Mouse (Mus musculus) kidney, embryonic 14.5 days (tissue): Measurements from ENCODE around the gene Efemp2. TPM values are rescaled to one million over a fixed set of nuclear protein-coding genes. Genes with fewer than 3 reads are reported as not detected.

Experiments
- ATAC-seq: fragments of 200-750 bp; cut with Nextera tagmentation; 2 replicates; pipeline ENCODE4 v1.8.0; 2017; ENCODE audit warnings: moderate number of reproducible peaks, mild to moderate bottlenecking, moderate TSS enrichment, moderate library complexity; ENCODE audit not compliant: low FRiP score, low TSS enrichment
- H3K27ac ChIP-seq: fragments of 300-500 bp; sonication (generic); 2 replicates; pipeline ENCODE4 v1.5.1; 2014; ENCODE audit warnings: low read depth, mild to moderate bottlenecking, low read length, moderate library complexity, mixed read lengths
- H3K27me3 ChIP-seq: fragments of 300-500 bp; sonication (generic); 2 replicates; pipeline ENCODE4 v1.6.1; 2014; ENCODE audit warnings: mild to moderate bottlenecking, low read length; ENCODE audit not compliant: control insufficient read depth, insufficient read depth
- H3K36me3 ChIP-seq: fragments of 300-500 bp; sonication (generic); 2 replicates; pipeline ENCODE4 v1.6.1; 2014; ENCODE audit warnings: low read length, mixed read lengths; ENCODE audit not compliant: control insufficient read depth, insufficient read depth
- H3K4me1 ChIP-seq: fragments of 300-500 bp; sonication (generic); 2 replicates; pipeline ENCODE4 v1.6.1; 2014; ENCODE audit warnings: low read length, mixed read lengths; ENCODE audit not compliant: control insufficient read depth, insufficient read depth
- H3K4me2 ChIP-seq: fragments of 300-500 bp; sonication (generic); replicated peaks from 2 replicates; pipeline ENCODE4 v1.6.1; 2014; ENCODE audit warnings: low read depth, mild to moderate bottlenecking, low read length
- H3K4me3 ChIP-seq: fragments of 300-500 bp; sonication (generic); 2 replicates; pipeline ENCODE4 v1.5.1; 2014; ENCODE audit warnings: mild to moderate bottlenecking, low read length
- H3K9ac ChIP-seq: fragments of 300-500 bp; sonication (generic); 2 replicates; pipeline ENCODE4 v1.6.1; 2014; ENCODE audit warnings: low read depth, mild to moderate bottlenecking, low read length, moderate library complexity
- H3K9me3 ChIP-seq: fragments of 300-500 bp; sonication (generic); 2 replicates; pipeline ENCODE4 v1.6.1; 2016; ENCODE audit warnings: low read length; ENCODE audit not compliant: control insufficient read depth
- WGBS: fragments of 180-500 bp; shearing (Covaris S2); extraction: QIAGEN DNeasy Blood & Tissue Kit; methylation state at CpG from one replicate; pipeline ENCODE4 v1.1.7; 2014; 5-methylcytosine and 5-hydroxymethylcytosine counted together
- polyA plus RNA-seq: library from polyadenylated mRNA; unstranded; fragments of >200 nt; fragmentation: Nextera tagmentation; extraction: Ambion mirVana; gene quantifications from 2 replicates; pipeline ENCODE4 v1.2.1, GENCODE M21; 2014

The Efemp2 gene
- polyA plus RNA-seq, 1 experiment from 2014 or later = 139 TPM

DNA sequence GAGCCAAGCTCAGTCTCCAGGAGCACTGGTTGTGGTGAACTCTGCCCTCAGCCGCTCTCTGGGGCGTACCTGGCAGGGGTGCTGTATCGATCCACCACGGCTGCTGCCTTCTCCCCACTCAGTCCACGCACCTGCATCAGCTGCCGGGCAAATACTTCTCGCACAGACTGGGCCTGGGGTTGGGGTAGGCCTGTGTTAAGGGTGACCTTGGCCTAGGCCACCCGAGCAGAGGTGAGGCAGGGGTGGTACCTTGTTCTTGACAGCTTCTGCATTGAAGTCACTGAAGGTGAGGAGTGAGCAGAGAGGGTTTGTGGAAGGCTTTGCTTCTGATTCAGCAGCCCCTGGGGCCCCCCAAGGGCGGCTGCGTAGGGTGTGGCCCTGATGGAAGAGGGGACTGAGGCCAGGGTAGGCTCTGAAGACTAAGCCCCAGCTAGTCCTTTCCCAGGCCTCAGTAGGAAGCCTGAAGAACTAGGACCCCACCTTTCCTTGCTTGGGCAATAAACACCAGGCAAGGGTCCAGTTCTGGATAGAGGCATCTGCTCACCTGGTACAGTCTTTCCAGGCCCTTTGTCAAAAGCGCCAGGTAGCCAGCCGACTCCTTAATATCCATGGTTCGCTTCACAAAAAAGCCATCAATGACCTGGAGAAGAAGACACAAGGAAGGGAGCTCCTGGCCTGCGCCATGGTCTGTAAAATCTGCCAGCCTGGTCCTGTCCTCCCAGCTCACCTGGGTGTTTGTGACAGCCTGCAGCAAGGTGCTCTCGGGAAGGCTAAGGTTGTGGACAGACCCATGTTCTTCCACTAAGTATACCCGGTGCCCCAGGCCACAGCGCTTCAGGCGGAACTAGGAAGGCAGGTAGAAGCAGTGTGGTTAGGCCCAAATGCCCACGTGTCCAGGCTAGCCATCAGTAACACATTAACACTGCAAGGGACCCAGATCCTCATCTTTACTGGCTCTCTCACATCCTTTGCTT, 9.9 kb downstream of the Efemp2 start:
- Histone ChIP-seq H3K4me1 (peaks cover 9% of the 10 kb centered on the region; the same call in 1 of the 2 replicates), H3K9ac (no peak overlapping the region), H3K36me3 (peaks cover 73% of the 10 kb centered on the region), H3K9me3 (no peaks in the 10 kb centered on the region), H3K4me3 (no peak overlapping the region), H3K4me2 (no peak overlapping the region), H3K27ac (no peak overlapping the region), H3K27me3 (no peaks in the 10 kb centered on the region)
- no peak for ATAC-seq
- WGBS = 91% methylated on average over 19 of the region's 19 CpGs

- no peak overlapping the region for H3K27ac ChIP-seq
- ATAC-seq = no peak
- H3K4me1 ChIP-seq = peaks cover 9% of the 10 kb centered on the region; the same call in 1 of the 2 replicates
- H3K4me2 ChIP-seq = no peak overlapping the region
- H3K9ac ChIP-seq = no peak overlapping the region
- H3K9me3 ChIP-seq = no peaks in the 10 kb centered on the region
- no peaks in the 10 kb centered on the region for H3K27me3 ChIP-seq
- 87% methylated on average over 5 of the region's 5 CpGs for WGBS
- no peak overlapping the region for H3K4me3 ChIP-seq
- peaks cover 65% of the 10 kb centered on the region for H3K36me3 ChIP-seq
Measured at GRCm38 (mm10) chr19:5484496-5484895, 10.7 kb downstream of the Efemp2 start.

DNA sequence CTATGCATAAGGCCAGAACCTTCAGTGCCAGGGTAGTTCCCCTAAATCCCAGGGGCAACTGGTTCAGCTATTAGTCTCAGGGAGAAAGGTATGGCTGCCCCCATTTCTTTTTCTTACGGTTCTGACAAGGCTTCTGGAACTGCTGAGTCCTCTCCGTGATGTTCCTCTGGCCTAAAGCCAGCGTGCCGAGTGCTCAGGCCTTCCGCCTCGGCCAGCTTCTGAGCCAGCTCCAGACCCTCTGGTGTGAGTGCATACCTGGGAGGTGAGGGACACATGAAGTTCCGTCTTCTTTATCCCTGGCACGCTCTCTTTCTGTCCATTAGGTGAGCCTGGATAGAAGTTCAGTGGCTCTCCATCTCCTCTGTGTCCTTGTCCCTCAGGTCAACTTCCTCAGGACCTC, 11.6 kb downstream of the Efemp2 start:
- Histone ChIP-seq H3K4me1 (peaks cover 9% of the 10 kb centered on the region; the same call in 1 of the 2 replicates), H3K4me3 (no peak overlapping the region), H3K27ac (no peak overlapping the region), H3K9me3 (no peaks in the 10 kb centered on the region), H3K36me3 (peaks cover 58% of the 10 kb centered on the region), H3K27me3 (no peaks in the 10 kb centered on the region), H3K4me2 (no peak overlapping the region), H3K9ac (no peak overlapping the region)
- no peak for ATAC-seq
- whole genome bisulfite sequencing = 93% methylated on average over 8 of the region's 8 CpGs

DNA sequence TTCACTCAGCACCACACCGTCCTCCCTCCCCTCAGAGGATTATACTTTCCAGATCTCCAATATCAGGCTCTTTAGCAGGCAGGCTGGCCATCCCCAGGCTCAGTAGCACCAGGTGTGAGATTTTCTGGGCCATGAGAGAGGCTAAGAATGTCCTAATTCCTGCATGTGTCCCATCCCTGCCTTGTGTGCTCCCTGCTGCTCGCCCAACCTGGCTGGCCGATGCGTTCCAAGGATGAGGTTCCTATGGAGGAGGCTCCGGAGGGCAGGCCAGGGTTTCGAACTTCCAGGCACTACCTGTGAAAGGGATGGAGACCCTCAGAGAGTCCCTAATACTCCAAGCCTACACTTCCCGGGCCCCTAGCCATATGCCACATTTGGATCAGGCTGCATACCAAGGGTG, 12.1 kb downstream of the Efemp2 start:
- H3K9ac ChIP-seq = no peak overlapping the region
- no peaks in the 10 kb centered on the region for H3K9me3 ChIP-seq
- no peak overlapping the region for H3K4me3 ChIP-seq
- ATAC-seq = no peak
- H3K27me3 ChIP-seq = no peaks in the 10 kb centered on the region
- 93% methylated on average over 7 of the region's 7 CpGs for WGBS
- peaks cover 9% of the 10 kb centered on the region; the same call in 1 of the 2 replicates for H3K4me1 ChIP-seq
- peaks cover 53% of the 10 kb centered on the region for H3K36me3 ChIP-seq
- H3K27ac ChIP-seq = no peak overlapping the region
- H3K4me2 ChIP-seq = no peak overlapping the region

- WGBS = 78% methylated on average over 8 of the region's 8 CpGs
- Histone ChIP-seq H3K27ac (no peak overlapping the region), H3K4me3 (no peak overlapping the region), H3K4me1 (peaks cover 9% of the 10 kb centered on the region; the same call in 1 of the 2 replicates), H3K27me3 (no peaks in the 10 kb centered on the region), H3K4me2 (no peak overlapping the region), H3K9ac (no peak overlapping the region), H3K36me3 (peaks cover 48% of the 10 kb centered on the region), H3K9me3 (no peaks in the 10 kb centered on the region)
- no peak for ATAC-seq
Measured at GRCm38 (mm10) chr19:5486286-5486685, 12.5 kb downstream of the Efemp2 start.

DNA sequence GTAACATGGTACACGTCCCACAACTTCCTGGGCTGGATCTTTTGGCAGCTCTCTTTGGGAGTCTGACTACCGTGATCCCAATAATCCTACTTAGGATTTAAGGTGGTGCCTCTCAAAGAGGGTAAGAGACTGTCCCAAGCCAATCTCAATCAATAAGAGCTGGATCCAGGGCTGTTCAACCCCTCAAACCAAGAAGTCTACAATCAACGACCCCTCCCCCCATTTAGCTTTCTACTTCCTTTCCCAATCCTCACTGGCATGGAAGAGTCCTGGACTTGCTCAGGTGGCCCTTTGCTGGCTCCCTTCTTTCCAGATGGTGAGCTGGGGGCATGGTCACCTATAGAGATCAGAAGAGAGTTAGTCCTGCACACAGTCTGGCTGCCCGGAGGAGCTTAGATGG, 13.0 kb downstream of the Efemp2 start:
- no peaks in the 10 kb centered on the region for H3K27me3 ChIP-seq
- H3K4me2 ChIP-seq = no peak overlapping the region
- 85% methylated on average over 4 of the region's 4 CpGs for WGBS
- H3K9me3 ChIP-seq = no peaks in the 10 kb centered on the region
- H3K27ac ChIP-seq = no peak overlapping the region
- H3K4me3 ChIP-seq = no peak overlapping the region
- no peak for ATAC-seq
- no peak overlapping the region for H3K9ac ChIP-seq
- H3K4me1 ChIP-seq = peaks cover 10% of the 10 kb centered on the region; the same call in 1 of the 2 replicates
- peaks cover 44% of the 10 kb centered on the region for H3K36me3 ChIP-seq

GRCm38 (mm10) chr19:5487768-5488550, 14.2 kb downstream of the Efemp2 start, which contains the start of gene Mus81:
TSS of gene Mus81 (minus strand) at chr19:5488402.
- H3K27ac ChIP-seq = peak within 1 kb of the TSS; percentile 98
- under 1% methylated on average over 39 of the region's 39 CpGs for WGBS
- peak within 1 kb of the TSS; percentile 81 for H3K4me2 ChIP-seq
- peaks cover 13% of the 10 kb centered on the region; the same call in 1 of the 2 replicates for H3K4me1 ChIP-seq
- H3K9ac ChIP-seq = peak within 1 kb of the TSS; percentile 61
- peak within 1 kb of the TSS; percentile 56 for H3K4me3 ChIP-seq
- peaks cover 40% of the 10 kb centered on the region for H3K36me3 ChIP-seq
- no peaks in the 10 kb centered on the region for H3K27me3 ChIP-seq
- H3K9me3 ChIP-seq = no peaks in the 10 kb centered on the region
- ATAC-seq = peak; percentile 76

- Histone ChIP-seq H3K4me2 (peak overlapping the region; percentile 81), H3K4me3 (peak overlapping the region; percentile 56), H3K4me1 (peaks cover 18% of the 10 kb centered on the region; the same call in 1 of the 2 replicates), H3K9ac (peak overlapping the region; percentile 52; the same call in 1 of the 2 replicates), H3K27ac (peak overlapping the region; percentile 98), H3K27me3 (no peaks in the 10 kb centered on the region), H3K9me3 (no peaks in the 10 kb centered on the region), H3K36me3 (peaks cover 40% of the 10 kb centered on the region)
- under 1% methylated on average over 26 of the region's 26 CpGs for WGBS
- ATAC-seq = peak; percentile 87
Measured at GRCm38 (mm10) chr19:5488878-5489571, 15.3 kb downstream of the Efemp2 start.
